Mouse (Mus musculus): ENCODE measurements at regions not wholly inside any gene's neighbourhood (a gene's known extent, or its start where the extent isn't known, plus 50 kb on each side); places are given as distances from the start of the nearest gene placed in this dataset.

DNA sequence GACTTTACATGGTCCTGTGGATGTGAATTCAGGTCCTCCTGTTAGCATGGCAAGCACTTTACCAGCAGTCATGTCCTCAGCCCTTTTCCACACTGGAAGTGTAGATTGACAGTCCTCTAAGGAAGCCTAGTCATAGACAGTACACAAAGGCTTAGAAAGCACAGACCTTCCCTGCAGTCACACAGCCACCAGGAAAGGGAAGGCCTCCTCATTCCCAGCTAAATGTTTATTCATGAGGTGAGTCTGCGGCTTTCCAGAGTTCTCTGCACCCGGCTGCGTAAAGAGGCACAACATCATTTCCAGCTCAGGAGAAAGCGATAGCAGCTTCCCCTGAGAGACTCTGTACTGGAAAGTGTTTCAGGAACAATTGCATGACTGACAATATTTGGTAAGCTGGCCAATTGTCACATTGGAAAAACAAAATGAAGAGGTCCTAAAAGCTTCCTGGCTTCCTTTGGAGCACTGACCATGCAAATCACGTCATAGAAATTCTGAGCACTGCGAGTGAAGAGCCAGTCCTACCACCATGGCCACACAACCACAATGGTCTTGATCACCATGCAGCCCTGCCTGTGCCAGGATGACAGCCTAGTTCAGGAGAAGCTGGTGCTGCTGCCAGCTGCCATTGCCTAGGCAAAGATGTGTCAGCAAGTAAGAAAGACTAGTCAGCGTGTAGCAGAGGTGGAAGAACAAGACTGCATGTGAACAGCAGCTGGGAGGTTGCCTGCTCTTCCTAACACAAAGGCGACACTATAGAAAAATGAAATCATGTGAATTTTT, 252.2 kb upstream of the Tbl1xr1 start:
- no peak for DNase-seq

GRCm38 (mm10) chr3:21824913-21825610, 251.4 kb upstream of the Tbl1xr1 start:
- no peak for DNase-seq

GRCm38 (mm10) chr3:21827656-21828055, 248.8 kb upstream of the Tbl1xr1 start:
- DNase-seq: no peak

DNA sequence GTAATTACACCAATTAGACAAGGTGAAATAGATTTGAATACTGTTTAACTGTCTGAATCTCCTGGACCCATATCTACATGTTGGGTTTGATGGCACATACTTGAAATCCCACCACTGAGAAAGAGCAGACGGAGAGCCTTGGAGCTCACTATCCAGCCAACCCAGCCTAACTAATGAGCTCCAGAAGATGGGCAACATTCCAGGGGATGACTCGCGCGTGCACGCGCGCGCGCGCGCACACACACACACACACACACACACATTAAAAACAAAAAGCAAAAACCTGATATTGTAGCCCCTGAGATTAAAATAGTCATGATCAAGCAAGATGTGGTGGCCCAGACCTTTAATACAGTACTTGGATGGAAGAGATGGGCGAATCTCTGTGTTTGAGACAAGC, 243.3 kb upstream of the Tbl1xr1 start:
- no peak for DNase-seq

- DNase-seq: no peak
These were observed 240.9 kb upstream of the Tbl1xr1 start for GRCm38 (mm10) chr3:21835526-21835925.

- no peak for DNase-seq
These were observed 239.0 kb upstream of the Tbl1xr1 start for GRCm38 (mm10) chr3:21837297-21837946.

DNA sequence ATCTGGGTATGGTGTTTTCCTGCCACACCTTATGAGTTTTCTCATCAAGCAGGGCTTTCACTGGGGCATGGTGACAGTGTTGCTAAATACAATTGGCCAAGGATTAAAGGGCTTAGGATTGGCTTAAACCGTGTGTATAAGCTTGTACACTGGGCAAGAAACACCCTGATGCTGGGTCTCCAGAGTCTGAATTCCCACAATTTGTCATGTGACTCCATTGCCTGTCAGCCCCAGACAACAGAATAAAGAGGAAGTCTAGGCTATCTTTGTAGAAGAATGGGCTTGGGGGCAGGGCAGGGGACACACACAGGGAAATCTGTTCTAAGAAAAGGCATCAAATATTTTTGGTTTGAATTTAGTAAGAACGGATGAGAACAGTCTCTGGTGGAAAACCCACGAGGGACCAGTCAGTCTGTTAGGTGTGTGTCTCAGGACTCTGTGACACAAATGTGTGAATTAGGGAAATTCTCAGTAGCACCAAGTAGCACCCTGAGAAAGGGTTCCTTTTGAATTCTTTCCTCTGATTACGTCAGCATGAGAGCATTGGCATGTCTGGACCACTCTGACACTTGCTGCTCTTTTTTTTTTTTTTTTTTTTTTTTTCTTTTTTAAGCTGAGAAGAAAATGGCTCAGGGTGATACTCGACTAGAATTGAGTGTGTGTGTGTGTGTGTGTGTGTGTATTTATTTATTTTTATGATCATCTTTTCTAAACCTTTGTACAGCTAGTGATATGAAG, 235.5 kb upstream of the Tbl1xr1 start:
- no peak for DNase-seq

DNA sequence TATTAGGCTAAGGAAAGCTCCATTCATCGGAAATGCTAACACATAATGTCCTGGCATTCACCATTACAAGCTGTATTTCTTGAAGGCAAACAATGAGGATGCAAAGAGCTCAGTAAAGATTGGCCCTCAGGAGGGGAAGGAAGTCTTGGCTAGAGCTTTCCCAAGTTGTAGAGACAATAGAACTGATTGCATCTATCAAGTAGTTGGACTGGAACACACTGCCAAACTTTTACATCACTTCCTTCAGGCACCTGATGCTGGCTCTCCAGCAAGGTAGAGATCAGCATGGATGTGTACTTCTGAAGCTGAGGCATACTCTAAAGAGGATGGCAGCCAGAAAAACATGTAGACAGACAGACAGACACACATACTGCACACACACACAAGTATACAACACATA, 234.9 kb upstream of the Tbl1xr1 start:
- DNase-seq: no peak

DNA sequence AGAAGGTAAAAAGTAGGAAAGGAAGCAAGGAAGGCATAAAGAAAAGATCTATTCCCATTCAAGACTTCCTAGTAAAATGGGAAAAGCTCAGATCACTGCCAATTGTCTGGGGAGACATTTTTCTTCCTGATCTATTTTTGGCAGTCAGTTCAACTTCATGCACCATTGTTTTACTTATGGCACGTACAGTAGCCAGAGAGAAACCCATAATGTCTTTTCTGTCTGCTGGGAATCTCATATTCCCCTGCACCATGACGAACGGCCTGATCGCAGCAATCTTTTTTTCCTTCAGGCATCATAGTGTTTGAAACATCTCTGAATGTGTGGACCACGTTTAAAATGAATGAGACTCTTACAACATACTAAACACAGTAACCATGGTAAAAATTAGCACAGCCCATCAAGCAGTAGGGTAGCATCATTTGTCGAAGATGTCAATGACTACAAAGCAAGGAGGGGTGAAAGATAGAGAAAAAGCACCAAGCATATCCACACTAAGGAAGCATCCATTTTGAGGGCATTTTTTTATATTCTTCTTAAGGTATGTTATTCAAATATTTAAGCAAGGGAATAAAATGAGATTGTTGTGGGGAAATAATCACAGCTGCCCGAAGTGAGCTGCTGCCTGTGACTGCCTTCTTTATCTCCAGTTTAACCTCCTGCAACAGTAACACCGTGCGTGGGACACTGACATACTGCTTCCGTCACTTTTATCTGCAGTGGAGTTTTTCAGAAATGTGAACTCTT, 233.7 kb upstream of the Tbl1xr1 start:
- no peak for DNase-seq

DNA sequence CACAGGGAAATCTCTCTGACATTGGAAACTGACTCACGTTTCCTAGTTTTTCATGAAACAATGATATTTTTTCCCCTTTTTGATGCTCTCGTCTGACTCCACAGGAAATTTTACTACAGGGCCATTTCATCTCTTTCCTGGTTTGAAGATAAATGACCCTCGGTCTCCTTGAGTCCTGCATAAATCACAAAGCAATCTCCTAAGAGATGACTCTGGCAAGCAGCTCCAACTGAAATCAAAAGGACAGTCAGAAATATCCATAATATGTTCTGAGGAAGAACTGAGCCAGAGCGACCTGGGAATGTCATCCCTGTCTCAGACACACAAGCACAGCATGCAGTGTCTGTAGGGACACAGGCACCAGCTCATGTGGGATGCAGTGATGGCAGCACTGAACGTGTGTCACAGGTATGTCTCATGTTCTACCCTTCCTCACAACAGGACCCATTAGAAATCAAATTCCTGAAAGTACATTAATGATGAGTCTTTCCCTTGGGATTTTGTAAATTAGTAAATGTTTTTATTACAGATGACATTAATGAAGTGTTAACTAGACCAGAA, 233.1 kb upstream of the Tbl1xr1 start:
- DNase-seq: no peak

DNA sequence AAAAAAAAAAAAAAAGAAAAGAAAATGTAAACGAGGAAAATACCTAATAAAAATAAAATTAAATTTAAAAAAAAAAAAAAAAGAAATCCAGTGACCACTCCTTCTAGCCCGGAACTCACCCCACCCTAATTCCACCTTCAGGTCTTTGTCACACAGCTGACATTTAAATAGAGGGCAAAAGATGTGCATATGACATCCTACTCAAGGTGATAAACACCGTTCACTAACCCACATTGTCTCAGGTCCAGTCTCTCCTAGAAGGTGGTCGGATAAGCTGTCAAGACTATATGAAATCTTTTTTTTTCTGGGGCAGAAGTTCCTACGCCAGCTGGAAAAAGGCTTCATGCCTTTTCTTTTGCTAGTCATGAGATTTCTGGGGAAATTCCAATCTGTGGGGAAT, 226.6 kb upstream of the Tbl1xr1 start:
- no peak for DNase-seq

- no peak for DNase-seq
These were observed 225.5 kb upstream of the Tbl1xr1 start for GRCm38 (mm10) chr3:21850977-21851376.

DNA sequence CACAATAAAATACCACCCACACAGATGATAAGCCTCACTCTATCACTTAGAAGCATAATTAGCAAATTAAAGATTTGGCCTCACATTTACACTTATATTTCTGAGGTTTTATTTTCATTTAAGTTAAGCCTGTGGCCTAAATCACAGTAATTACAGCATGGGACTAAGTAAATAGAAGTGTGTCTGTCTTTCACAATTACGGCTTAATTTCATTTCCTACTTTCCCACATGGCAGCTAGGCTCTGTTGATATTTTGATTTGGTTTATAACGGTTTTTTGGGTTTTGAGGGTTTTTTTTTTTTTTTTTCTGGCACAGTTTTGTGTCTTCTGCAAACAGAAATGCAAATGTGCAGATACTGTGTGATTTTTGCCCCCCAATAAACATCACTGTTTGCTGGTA, 222.1 kb upstream of the Tbl1xr1 start:
- no peak for DNase-seq

- DNase-seq: no peak
These were observed 217.0 kb upstream of the Tbl1xr1 start for GRCm38 (mm10) chr3:21859436-21859835.

DNA sequence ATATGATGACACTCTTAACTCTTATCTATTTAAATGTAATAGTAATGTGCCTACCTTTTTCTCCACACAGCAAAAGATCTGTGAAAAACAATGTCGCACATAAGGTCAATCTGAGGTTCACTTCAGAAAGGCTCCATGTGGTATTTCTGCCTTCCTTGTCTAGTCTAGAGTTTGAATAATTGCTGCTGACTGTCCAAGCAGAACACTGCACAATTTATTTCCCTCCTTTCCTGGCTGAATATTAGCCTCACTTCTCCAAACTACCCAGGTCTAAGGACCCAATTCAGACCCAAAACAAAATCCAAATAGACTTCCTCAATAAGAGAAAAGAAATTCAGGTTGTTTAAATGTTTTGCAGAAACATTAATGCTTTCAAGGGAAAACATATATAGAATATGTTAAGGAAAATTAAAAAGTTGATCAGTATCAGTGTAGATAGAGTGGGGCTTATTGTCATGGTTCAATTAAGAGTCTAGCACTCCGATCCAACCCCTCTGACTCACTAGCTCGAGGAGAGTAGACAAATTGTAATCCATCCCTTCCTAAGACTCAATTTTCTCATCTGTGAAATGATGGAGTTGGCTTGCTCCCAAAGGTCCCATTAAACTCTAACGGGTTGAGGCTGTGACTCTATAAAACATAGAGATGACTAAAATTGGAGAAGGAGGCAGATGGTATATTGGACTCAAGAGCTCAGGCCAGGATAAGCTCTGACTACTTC, 215.4 kb upstream of the Tbl1xr1 start:
- no peak for DNase-seq

DNA sequence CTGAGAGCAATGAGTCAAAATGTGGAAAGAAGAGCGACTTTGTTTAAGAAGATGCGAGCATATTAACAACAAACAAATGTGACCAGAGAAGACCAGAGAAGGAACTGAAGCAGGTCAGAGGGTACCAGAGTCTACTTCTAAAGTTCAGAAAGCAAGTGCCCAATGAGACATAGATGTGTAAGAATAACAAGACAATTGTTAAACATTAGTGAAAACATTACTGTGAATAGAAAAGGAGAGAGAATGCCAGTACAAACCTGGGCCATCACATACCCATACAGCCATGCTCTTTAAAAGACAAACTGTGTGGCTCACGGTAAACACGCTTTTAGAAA, 214.8 kb upstream of the Tbl1xr1 start:
- no peak for DNase-seq

GRCm38 (mm10) chr3:21864391-21864790, 212.1 kb upstream of the Tbl1xr1 start:
- no peak for DNase-seq

DNA sequence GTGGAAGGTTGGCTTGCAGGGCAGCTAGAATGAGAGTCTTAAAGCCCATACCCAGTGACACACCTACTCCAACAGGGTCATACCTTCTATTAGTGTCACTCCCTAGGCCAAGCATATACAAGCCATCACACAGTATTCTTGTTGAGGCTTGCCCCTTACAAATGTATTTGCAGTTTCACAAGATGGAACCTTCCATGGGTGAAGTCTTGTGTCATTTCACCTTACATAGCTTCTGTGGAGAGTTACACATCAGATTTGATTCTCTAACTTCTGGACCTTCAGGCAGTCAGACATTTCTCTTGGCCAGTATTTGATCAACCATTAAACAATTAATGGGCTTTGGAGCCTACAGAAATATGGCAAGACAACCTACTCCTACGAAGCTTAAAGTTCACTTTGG, 210.6 kb upstream of the Tbl1xr1 start:
- no peak for DNase-seq

DNA sequence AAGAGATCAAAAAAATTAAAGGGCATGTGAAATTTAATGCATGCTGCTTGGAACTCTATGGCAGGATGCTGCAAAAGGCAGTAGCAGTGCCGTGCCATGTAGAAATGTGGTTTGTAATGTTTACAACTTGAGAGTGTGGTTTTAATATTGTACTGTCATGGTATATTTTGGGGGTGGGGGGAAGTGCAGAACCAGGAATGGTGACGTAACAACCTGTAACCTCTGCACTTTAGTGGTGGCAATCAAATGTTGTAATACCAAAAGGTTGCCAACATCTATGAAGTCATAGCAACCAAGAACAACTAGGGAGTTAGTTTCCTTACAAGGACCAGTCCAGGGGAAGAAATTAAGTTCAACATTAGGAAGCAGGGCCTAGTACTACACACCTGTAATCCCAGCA, 198.1 kb upstream of the Tbl1xr1 start:
- no peak for DNase-seq

DNA sequence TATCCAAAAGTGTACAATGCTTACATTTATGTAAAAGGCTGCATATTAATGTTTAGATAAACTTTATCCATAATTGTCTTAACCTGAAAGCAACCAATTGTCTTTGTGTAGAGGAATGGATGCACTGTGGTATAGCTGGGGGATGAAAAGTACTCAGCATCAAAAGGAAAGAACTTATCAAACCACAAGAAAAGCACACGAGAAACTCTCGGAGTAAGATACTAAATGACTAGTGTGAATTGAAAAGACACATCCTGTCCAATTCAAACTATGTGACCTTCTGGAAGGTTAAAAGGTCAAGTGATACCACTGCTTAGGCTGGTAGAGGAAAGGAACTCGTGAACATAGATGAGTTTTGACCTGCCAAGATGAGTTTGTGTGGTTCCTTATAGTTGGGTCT, 192.2 kb upstream of the Tbl1xr1 start:
- no peak for DNase-seq

DNA sequence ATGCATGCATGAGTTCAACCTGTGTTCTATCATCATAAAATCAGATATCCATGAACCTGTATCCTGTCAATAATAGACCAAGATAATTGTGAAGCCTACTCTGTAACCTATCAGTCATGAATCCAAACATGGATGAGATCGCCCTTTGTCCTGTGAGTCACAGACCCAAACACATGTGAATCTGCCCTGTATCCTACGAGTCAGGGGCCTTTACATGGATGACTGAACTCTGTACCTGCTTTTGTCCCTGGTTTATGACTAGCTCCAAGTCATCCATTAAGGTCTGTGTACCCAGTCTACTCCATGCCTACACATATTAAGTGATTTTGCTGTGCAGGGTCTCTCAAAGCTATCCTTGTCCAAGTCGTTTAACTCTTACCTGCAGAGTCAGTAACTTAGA, 187.7 kb upstream of the Tbl1xr1 start:
- no peak for DNase-seq

All from cerebellum, adult 11 months (tissue).